Mouse (Mus musculus): ENCODE measurements at regions not wholly inside any gene's neighbourhood (a gene's known extent, or its start where the extent isn't known, plus 50 kb on each side); places are given as distances from the start of the nearest gene placed in this dataset.

DNA sequence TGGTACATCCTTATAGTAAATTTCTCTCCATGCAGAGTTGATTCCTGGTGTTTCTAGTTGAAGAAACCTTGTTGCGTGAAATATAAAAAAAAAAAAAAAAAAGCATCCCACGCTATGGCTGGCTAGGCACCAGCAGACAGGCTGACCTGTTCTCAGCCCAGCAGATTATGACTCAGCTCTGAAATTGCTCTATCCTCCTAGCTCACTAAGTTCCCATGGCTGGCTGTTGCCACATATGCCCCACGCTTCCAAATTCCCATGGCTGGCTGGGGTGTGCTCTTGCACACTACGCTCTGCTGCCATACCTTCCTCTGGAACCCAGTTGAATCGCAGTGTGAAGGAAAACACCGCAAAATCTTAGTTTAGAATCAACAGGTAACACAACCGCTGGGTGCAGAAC lies 270.1 kb downstream of the Mid1ip1 start:
- DNase-seq (ENCODE audit: low spot score): no peak

DNA sequence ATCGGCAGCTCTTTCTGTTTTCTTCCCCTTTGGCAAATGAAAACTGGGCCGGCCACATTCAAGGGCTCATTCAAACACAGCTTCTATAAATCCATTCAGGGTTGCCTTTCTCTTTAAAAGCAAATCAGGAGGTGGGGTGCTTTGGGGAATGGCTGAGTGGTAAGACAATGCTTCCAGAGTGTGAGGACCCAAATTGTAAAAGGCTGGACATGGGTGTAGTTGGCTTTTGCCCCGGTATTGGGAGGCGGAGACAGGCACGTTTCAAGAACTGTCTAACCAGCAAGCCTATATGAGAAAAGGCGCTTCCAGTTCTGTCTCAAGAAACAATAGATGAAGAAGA lies 277.0 kb downstream of the Mid1ip1 start:
- DNase-seq (ENCODE audit: low spot score): no peak

DNA sequence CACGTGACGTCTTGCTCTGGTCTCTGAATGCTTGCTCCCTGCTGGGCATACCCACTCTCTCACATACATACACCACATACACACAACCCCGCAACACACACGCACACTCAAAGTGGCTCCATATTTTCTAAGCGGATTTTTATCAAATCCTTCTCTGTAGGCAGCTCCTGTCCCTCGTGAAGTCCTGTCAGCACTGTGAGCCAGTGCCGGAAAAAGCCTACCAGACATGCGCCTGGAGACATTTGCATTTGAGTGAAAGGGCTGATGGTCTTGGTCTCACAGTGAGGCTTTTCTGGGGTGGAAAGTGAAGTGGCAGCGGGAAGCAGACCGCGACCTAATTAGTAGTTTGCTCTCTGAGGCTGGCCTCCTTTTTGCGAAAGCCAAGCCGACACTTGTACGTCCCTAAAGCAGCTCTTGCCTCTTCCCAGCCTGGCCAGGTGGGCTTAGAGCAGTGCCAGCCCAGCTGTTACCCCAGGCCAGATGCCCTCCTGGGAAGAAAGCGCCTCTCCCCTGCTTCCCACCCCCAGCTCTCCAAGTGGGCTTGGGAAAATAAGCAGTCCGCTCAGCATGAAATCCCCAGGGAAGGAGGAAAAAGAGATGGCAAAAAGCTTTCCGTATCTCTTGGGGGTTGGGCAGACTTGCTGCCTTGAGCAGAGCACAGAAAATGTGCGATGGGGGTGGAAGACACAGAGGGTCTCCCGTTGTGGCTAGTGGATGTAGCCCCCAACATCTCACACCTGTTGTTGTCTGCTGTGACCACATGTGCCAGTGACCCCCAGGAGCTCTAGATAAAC lies 277.6 kb downstream of the Mid1ip1 start:
- peak; percentile 10 for DNase-seq (ENCODE audit: low spot score)

DNA sequence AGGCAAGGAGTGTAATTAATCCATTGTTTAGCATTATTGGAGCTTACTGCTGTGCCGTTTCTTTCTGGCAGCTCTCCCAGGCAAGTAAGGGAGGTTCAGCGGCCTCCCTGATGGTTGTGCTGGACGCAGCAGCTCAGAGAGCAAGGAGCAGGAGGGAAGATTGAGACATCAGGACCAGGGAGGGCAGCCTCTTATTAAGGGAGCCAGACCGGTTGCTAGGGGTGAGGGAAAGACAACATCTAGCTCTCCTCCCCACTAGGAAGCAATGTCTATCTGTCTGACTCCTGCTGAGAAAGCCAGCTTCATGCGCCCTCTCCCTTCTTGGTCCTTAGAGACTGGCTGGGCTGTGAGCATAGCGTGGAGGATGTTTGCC lies 278.2 kb downstream of the Mid1ip1 start:
- DNase-seq (ENCODE audit: low spot score): peak; percentile 20

DNA sequence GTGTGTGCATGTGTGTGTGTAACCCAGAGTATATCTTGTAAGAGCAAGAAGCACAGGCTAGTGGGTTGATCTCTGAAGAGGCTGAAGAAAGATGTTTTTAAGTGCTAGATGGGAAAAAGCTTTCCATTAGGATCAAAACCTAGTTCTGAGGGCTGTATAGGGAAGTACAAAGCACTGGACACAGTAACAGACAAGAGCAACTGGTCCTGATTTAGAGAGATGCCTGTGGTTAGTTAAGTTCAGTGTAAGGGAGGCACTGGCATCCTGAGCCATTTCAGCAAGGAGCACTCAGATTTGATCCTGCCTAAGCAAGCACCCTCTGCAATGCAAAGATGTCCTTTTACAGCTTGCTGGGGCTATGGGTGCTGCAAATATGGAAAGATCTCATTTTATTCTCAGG lies 280.1 kb downstream of the Mid1ip1 start:
- no peak for DNase-seq (ENCODE audit: low spot score)

DNA sequence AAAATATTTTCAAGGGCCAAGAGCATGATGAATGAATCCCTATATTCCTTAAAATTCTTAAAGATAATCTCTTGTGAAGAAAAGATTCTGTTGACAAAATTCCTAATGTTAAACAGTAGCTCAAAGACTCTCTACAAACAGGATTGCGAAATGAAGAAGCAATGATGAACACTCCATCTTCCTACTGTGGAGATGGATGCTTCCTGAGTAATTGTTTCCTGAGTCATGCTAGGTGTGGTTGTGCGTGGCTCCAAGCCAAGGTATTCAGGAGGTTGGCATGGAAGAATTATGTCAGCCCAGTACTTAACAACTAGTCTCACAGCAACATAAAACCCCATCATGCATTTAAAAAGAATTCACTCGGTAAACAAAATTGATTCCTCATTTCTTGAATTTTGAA lies 286.4 kb downstream of the Mid1ip1 start:
- no peak for DNase-seq (ENCODE audit: low spot score)

DNA sequence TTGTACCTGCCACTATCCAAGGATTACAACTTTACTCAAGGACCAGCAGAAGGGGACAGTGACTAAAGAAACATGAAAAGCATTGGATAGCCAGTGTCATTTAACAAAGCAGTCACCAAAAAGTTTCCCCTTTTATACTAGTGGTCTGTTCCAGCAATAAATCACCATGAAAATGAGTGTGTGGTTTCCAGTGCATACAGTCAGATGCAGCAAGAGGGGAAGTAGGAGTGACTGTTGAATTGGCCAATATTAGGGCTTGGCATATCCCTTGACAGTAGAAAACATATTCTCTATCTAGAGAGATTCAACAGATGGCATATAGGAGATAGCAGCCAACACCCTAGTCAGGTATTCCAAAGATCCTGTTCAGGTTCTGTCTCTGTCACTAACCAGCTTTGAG lies 259.8 kb upstream of the H2al1a start:
- DNase-seq (ENCODE audit: low spot score): no peak

DNA sequence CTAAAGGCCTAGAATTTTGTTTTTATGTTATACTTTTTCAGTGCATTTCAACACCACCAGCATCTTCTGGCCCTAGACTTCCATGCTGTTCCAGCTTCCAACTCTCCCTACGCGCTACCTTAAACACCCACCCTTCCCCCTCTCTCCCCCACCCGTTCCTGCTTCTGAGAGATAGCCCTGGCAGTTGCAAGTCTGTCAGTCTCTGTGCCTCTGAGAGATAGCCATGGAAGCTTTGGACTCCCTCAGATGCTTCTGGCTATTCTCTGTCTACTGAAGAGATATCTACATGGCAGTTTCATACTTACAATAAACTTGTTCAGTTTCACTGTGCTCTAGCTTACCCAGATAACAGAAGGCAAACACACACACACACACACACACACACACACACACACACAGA lies 252.3 kb upstream of the H2al1a start:
- no peak for DNase-seq (ENCODE audit: low spot score)

DNA sequence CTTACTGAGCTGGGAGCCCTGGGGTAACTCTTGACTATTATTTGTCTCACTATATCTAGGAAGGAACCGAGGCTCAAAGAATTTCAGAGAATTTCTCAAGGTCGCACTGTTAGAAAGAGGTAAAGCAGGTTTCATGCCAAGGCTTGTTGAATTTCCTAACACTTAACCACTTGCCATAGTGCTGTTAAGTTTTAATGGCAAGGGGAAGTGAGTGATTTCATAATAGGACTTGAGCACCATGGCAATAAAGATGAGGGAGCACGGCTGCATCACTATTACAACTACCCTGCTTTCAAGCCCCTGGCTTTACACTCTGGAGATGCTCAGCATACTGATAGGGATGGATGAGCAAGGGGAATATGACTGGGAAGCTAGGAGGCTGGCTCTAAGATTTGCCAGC lies 216.9 kb upstream of the H2al1a start:
- DNase-seq (ENCODE audit: low spot score): no peak

DNA sequence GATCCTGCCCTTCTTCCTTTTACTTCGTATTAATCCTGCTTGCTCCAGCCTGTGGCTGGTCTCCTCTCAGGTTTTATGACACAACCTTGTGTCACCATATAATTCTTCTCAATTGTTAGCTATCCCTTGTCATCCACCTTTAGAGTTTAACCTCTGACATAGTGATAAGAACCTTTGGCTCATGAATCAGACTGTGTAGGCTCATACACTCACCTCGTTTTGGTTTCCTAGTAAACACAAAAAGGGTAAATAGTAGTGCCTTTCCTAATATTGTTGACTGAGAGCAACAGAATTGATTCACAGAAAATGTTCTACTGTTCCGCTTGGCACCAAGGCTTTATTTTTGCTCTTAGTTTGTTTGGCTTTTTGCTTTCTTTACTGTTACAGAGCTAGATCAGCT lies 216.2 kb upstream of the H2al1a start:
- no peak for DNase-seq (ENCODE audit: low spot score)

DNA sequence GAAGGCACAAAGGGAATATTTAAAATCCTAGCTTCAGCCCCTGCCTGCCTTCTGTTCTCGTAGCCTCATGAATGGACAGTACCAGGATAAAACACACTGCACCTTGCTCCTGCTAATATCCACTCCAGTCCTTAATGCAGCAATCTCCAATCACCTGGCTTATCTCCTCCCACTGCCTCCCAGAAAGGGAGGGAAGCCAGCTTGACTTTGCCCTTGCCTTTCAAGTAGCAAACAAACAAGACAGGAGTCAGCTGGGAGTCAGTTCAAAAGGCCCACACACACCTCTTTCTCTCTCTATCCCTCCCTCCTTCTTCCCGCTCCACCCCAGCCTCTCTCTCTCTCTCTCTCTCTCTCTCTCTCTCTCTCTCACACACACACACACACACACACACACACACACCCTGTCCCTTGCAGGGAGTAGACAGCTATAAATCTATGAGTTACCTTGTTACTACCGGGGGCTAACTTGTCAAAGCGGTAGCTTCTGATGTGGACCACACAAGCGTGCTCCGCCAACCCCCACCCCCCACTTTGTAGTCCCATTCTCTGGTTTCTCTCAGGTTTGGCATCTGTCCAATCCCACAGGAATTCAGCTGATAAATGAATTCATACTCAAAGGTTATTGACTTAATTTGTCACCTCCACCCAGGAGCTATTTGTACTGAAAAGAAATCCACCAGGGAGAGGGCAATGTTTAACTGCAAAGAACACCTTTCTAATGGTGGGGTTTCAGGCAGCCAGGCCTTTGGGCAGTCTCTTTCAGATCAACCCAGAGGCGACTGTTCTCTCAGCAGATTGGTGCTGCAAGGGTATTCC lies 212.6 kb upstream of the H2al1a start:
- DNase-seq (ENCODE audit: low spot score): no peak

DNA sequence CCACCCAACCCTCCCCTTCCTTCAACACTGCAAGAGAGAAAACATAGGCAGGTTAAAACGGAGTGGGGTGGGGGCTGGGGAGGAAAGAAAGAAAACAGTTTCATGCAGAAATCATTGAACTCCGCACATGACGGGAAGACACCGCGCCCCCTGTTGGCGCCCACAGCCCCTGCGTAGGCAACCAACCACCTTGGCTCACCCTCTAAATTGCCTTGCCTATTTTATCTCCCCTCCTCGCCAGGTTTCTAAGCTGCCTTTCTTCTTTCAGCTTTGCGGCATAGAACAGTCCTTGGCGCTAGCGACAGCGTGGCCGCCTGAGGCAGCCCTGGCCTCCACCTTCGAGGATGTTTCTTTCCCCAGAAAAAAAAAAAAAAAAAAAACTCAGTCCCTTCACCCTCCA lies 211.1 kb upstream of the H2al1a start:
- DNase-seq (ENCODE audit: low spot score): peak; percentile 50

DNA sequence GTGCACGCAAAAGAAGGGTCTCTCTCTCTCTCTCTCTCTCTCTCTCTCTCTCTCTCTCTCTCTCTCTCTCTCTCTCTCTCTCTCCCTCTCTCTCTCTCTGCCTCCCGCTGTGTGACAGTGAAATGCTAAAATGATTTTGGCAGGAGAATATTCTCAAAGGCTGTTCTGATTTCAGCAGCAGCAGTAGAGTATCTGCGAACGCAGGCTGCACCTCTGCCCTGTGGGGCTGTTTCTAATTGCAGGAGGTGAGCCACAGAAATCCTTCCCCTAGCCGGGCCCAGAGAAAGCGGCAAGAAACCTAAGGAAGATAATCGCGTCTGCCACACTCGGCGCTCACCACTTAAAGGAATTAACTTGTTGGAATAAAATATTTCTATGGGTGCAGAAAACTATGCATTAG lies 210.6 kb upstream of the H2al1a start:
- DNase-seq (ENCODE audit: low spot score): no peak

DNA sequence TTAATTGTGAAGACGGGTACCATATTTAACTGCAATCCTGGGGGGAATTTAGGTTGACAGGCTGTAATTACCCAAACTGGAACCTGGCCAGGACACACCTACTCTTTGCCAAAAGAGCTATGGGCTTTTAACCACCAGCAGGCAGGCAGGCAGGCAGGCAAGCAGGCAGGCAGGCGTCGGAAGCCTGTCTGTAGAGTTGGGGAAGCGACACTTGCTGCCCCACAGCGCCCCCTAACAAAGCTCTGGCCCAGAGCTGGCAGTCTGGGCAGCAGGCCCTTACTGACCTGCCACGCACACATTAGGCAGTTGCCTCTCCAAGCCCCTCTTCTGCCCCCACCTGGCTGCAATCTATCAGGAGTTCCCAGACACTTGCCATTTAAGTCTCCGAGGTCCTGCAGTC lies 208.6 kb upstream of the H2al1a start:
- peak; percentile 34 for DNase-seq (ENCODE audit: low spot score)

DNA sequence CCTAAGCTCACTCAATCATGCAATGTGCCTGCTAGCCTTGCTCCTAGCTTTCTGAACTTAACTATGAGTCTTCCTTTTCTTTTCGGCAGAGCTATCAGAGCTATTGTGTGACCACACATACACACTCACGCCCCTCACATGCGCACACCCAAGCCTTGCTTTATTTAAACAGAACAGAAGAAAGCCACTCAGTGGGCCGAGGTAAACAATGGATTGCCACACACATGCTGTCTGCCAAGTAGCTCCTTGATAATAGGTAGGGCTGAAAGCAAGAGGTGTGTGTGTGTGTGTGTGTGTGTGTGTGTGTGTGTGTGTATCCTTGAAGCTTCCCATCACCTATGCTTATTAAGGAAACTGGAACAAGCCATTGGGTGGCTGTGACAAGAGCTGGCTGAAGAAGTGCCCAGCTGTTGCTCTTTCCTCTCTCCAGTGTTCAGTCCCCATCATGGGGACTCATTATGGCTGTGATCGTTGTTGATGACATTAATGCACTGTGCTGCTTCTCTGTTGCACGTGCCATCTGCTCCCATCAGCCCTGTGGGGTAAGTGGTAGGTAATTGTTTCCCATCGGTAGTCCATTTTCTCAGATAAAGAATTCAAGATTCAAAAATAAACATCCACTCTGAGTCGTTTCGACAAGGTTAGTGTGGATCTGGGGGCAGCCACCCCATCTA lies 201.3 kb upstream of the H2al1a start:
- DNase-seq (ENCODE audit: low spot score): no peak

DNA sequence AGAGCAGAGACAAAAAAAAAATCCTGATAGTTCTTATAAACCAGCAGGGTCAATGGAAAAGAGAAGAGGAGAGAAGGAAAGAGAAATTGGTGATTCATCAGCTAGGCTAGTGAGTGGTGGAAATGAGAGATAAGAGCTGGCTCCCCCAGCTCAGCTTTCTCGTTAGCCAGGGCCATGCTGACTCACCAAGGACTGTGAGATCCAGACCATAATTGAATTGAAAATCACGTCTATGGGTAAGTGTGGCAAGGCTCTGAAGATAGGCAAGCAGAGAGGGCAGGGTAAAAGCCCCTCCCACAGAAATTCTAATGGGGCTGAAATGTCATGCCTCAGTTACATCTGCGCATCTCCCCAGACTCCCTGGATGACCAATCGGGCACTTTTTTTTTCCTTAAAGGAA lies 200.7 kb upstream of the H2al1a start:
- DNase-seq (ENCODE audit: low spot score): no peak

DNA sequence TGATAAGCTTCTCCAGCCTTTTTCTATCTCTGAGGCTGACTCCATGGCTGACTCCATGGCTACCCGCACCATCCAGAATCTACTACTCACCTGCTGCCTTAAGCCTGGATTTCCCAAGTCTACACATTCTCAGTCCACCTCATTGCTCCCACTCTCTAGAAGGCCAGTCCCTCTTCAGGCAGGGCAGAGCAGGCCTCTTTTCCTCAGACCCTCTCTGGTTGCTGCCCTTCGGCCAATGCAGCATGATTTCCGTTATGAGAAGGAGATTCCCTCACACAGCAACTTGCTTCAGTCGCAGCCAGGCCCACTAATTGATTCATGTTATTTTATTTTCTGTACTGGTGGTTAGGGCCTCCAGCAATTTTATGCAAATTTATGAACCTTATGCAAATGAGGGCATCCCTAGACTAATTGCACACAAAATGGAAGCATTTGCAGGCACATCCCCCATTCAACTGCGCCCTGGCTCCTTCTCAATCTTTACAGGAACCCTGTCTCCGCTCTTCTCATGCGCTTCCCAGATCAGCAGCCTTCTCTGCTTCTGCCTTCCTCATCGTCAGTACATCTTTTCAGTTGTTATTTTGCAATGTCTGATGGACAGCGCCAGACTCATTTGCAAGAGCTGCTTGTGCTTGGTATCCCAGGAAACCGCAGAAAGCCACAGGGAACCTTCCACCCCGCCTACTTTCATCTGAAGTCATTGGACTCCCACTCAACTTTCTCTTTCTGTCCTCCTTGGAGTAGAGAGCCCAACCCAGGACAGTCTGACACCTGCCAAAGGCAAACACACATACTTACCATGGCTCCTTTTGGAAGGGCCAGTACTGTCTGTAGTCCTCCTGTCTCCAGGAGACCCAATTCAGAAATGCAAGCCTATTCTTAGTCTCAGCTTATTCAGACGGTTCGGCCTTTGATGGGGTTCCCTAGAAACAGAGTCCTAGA lies 199.6 kb upstream of the H2al1a start:
- DNase-seq (ENCODE audit: low spot score): no peak

DNA sequence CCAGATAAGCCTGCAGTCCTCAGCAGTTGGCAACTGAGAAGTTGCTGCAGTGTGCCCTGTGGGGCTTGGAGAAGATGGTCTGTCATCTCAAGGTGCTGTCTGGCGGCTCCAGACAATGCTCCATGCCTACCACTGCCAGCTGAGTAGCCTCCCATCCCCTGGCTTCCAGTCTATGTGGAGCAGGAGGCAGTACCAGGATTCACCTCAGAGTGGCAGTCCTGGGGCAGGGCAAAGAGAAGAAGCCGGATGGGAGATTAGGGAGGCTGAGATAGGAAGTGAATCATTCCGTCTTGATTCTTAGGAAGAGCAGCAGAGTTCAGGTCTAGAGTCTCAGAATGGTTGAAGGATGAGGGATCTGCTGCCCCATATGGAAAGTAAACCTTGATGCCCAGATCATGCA lies 198.1 kb upstream of the H2al1a start:
- no peak for DNase-seq (ENCODE audit: low spot score)

DNA sequence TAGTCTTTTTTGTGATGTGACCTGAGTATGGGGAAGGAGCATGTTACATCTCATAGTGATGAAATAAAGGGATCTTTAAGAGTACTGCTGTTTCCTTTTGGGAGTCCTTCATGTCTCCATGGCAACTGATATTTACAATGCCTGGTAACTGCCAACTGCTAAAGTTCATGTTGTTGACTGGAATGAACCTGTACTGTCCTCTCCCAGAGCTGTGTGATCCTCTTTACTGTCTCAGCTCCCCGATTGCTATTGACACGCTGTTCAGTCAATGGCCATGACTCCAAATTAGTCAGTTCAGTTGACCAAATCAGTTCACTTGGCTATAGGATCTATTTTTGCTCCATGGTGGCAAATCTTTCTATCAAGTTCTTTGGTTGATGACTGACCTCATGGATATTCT lies 167.8 kb upstream of the H2al1a start:
- no peak for DNase-seq (ENCODE audit: low spot score)

DNA sequence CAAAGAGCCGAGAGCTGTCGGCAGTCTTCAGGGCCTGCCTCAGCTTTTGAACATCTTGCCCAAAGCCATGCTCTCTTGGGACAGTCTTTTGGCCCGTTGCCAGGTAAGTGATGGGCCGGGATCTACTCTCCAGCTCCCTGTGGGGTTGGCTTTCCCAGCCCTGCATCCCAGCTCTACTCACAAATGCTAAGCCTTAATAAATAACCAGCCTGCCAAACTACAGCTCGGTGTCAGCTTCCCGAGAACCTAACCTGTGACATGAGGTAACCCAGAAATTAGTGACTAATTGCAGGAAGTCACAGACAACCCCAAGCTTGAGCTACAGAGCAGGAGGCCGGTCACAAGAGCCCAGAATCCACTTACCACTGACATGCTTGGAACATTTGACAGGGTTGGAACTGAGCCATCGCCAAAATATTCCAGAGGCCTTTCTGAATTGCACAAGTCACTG lies 159.1 kb upstream of the H2al1a start:
- DNase-seq (ENCODE audit: low spot score): peak; percentile 10

DNA sequence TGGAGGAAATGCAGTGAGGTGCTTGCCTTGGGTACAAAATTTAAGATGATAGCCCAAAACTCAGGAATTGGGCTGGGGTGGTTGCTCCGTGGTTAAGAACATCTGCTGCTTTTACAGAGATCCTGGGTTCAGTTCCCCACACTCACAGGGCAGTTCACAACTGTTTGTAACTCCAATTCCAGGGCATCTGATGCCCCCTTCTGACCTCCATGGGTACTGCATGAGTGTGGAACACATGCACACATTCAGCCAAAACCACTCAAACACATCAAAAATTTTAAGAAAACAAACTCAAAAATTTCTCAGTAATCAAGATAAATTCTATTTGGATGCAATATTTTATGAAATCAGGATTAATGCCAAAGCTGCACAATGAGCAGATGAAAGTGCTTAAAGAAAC lies 157.8 kb upstream of the H2al1a start:
- DNase-seq (ENCODE audit: low spot score): no peak

DNA sequence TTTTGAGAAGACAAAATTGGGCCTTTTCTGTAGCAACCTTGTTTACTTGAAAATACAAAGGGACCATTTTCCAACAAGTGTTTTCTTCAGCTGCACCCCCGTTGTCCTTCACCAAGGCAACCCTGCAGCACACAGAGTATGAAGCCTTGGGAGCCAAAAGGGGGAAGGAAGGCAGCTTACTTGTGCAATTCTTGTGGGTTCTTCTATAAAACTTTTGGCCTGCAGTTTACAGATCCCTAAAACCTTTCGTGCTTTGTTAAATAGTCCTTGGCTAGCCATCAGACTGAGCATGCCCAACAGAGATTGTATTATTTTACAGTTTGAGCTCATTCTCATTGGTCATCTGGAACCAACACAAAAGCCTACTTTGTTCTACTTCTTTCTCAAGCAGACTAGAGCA lies 140.6 kb upstream of the H2al1a start:
- DNase-seq (ENCODE audit: low spot score): no peak

All from ovary, postnatal 36 days (tissue).